Mouse (Mus musculus): ENCODE data around the gene Tmem247.

DNA sequence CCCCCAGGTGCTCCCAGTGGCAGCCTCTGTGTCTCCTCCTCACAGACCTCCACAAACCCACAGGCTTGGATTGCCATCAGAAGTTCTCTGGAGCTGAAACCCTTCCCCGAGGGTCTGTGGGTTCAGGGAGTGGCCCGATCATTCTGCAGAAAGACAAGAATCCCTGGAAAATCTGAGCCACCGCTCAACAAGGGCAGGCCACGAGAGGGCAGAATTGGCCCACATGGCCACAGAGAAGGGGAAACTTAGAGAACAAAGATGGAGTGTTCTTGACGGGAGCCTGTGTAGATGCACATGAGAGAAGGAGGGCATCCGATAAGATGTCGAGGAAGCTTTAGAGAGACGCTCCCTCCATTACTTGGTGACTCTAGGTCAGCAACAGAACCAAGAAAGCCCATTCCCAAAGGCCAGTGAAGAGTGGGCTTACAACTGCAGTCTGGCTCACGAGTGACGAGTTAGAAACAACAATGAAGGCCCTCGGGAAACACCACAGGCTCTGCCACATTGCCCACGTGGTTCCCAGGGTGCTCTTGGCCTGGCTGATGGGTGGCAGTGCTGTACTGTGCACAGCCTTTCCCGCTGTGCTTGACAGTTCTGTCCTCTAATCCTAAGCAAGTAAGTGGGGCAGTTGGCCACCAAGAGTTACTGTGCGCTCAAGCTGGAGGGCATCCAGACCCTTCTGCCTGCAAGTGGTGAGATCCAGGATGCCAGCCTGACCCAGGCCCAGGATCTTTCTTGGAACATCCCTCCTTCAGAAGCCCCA lies 7.2 kb upstream of the Tmem247 start:
- no peak for TF ChIP-seq CTCF (IDR thresholded peaks at IDR 0.05; ENCODE audit: low read depth, low read length)
- no peak for TF ChIP-seq POLR2A (IDR thresholded peaks at IDR 0.05; ENCODE audit: borderline replicate concordance, low read depth, low read length)

All from bone marrow macrophage, adult 2 months (primary cell).